Mouse (Mus musculus) layer of hippocampus, adult 9-11 months (tissue): ENCODE measurements at regions not wholly inside any gene's neighbourhood (a gene's known extent, or its start where the extent isn't known, plus 50 kb on each side); places are given as distances from the start of the nearest gene placed in this dataset.
"Not testable (repeated sequence)": the region's sequence is repeated elsewhere in the genome, so short reads cannot be mapped to it uniquely, and the experiment has no call there.

Experiments
- DNase-seq: peaks from one replicate; pipeline ENCODE4 v3.0.0; 2022

GRCm38 (mm10) chr3:18295921-18296320 is 347.7 kb downstream of the Cypt12 start:
- DNase-seq, result no peak

- DNase-seq, result no peak
These were observed 350.5 kb downstream of the Cypt12 start for GRCm38 (mm10) chr3:18298699-18299098.

GRCm38 (mm10) chr3:18299502-18299901 is 351.3 kb downstream of the Cypt12 start:
- no peak for DNase-seq

GRCm38 (mm10) chr3:18319433-18319832 is 371.2 kb downstream of the Cypt12 start:
- no peak for DNase-seq

GRCm38 (mm10) chr3:18333182-18333581 is 385.0 kb downstream of the Cypt12 start:
- DNase-seq, result no peak

GRCm38 (mm10) chr3:18339189-18339588 is 391.0 kb downstream of the Cypt12 start:
- no peak for DNase-seq

DNA sequence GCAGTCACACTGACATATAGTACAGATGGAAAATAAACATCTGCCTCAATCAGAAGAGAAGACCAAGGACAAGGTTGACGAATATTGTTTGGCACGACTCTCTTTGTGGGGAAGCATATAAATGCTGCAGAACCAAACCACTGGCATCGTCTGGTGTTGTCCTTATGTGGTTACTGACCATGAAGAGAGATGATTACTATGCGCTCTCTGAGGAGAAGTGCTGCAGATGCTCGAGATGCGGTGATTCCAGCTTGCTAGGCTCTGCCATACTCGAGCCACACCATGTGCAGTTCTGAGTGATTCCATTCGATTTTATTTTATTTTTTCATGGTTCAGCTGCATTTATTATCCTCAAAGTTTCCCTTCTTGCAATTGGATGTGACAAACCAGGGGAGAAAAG is 393.5 kb downstream of the Cypt12 start:
- DNase-seq, result no peak

GRCm38 (mm10) chr3:18378014-18379005 is 430.1 kb downstream of the Cypt12 start:
- DNase-seq, result no peak

DNA sequence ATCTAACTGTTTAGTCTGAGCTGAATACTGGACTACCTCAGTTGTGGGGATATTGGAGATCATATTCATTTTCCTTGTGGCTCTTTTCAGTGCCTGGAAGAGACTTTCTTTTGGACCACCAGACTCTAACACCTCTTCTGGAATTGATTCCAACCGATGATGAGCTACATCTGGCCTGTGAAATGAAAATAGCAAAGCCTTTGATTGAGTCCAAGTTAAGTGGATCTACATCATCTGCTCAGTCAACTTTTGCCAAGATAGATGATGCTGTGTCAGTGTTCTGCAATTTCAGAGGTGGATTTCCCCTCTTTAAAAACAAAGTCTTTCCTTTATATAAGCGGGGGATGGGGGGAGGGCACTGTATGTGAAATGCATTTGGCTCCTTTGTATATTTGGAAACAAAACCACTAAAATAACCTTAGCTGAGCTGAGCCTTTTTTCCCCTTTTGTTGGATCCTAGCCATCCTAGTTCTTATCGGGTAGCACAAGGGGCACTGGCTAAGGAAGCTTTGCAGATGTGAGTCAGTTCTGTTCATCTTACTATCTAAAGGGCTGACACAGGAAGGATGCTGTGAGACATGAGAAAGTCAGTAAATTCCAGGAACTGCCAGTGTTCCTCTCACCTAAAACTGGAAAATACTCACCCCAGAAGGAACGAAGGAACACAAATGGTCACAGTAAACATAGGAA is 473.8 kb downstream of the Cypt12 start:
- peak; percentile 46 for DNase-seq

DNA sequence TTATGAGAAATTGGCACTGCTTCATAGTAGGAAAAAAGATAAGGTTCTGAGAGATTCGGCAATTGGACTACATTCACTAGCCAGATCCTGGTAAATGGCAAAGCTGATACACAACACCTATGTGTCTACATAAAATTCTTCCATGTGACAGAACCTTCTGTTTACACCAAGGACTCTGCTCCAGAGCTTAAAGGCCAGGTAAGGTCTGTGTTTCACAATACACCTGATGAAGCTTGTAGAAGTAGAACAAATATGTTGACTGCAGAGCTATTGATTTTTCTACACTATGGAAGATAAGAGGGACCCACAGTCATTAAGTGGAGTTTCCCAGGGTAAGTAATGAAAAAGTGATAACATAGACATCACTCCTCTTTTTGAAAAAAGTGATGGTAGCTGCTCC is 480.7 kb downstream of the Cypt12 start:
- DNase-seq, result no peak

DNA sequence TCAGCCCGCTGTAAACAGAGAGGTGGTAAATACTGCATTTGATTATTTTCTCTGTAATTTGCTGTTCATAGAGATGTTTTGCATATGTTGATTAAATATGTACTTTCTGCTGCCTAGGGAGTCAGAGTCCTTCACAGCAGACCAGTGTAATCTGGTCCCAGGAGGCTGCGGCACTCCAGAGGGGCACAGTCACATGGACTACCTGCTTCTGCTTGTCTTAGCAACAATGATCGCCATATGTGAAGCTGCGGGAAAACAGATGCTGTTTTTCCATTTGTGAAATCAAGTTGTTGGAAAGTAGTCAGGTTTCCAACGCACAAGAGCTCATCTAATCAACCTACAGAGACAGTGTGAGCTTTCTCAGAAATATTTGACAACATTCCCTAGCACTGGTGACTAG is 490.6 kb downstream of the Cypt12 start:
- DNase-seq, result peak; percentile 46

DNA sequence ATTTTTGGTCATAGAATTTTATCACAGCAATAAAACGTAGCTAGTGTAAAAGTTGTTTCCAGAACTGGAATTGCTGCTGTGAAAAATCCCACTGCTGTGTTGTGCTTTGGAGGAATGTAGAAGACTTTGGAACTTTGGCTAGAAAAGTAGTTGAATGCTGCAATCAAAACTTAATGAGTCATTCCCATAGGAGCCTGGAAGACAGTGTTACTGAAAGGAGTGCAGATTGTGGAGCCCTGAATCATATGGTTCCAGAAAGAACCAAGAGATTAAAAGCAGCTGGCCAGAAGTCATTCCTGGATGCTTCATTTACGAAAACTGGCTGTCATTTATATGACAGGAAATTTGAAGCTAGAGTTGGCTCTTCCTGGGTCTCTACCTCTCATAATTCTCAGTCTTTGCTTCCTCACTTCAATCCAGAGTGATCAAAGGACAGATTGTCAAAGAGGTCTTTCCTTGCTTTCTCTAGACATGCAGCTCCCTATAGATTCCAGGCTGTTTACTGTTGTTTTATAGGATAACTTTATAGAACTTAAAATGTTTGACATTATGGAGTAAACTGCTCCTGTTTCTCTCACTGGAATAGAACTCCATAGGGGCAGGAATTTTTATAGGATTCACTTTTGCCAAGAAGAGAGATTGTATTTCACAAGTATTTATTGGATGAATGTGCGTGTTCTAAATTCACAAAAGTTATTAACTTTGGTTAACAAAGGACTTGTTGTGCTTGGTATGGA is 504.2 kb downstream of the Cypt12 start:
- no peak for DNase-seq

GRCm38 (mm10) chr3:18453220-18453985 is 505.2 kb downstream of the Cypt12 start:
- DNase-seq, result no peak

- no peak for DNase-seq
These were observed 505.7 kb downstream of the Cypt12 start for GRCm38 (mm10) chr3:18453986-18454291.

- DNase-seq, result not testable (repeated sequence)
These were observed 506.5 kb downstream of the Cypt12 start for GRCm38 (mm10) chr3:18454558-18455191.

GRCm38 (mm10) chr3:18456033-18456690 is 508.0 kb downstream of the Cypt12 start:
- DNase-seq, result peak; percentile 5

- DNase-seq, result no peak
These were observed 512.1 kb downstream of the Cypt12 start for GRCm38 (mm10) chr3:18460267-18460666.

DNA sequence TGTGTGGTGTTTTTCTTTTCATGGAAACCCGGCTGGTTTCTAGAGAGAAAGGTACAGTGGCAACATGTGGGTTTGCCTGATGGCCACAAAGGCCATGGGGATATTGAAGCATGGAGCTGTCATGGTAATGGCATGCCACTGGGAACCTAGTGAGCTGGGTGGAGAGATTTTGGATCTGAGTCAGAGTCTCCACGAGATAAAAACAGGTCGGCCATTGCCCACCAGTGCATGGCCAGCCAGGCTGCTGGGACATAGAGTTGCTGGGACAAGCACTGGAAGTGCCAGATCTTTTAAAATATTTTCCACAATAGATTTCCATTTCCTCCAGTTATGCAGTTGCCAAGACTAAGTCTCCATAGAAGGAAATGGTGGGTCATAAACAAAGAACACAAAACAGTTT is 523.6 kb downstream of the Cypt12 start:
- no peak for DNase-seq

DNA sequence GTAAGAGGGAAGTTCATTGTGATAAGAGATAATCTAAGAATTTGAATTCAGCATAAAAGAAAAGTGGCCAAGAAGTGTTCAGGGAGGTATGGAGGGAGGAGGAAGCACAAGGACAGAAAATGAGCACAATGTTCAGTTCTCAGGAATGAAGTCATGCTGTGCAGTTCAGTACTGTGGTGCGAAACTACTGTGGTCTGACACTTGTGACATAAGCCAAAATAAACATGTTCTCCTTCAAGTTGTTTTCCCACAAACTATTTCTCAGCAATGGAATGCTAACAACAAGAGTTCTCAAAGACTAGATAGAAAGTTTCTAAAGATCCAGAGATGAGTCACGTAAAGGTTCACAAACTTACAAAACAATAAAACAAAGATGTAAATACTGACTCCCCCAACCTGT is 531.3 kb downstream of the Cypt12 start:
- no peak for DNase-seq

DNA sequence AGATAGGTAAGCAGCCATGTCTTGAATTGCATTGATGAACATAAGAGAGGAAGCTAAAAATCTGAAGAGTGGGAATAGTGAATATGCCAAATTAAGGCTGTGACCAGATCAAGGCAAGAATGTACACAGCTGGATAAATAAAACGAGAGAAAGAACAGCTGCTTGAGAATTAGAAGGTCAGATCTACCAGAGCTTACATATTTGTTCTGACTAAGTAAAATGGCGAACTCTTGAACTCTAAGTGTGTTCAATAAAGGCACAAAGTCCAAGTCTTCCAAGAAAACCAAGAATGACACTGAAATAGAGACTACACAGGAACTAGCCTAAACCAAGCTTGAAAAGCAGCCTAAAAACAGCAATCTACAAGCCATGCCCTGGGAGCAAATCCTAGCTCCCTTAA is 533.8 kb downstream of the Cypt12 start:
- DNase-seq, result no peak

- DNase-seq, result no peak
These were observed 540.7 kb downstream of the Cypt12 start for GRCm38 (mm10) chr3:18488886-18489285.

DNA sequence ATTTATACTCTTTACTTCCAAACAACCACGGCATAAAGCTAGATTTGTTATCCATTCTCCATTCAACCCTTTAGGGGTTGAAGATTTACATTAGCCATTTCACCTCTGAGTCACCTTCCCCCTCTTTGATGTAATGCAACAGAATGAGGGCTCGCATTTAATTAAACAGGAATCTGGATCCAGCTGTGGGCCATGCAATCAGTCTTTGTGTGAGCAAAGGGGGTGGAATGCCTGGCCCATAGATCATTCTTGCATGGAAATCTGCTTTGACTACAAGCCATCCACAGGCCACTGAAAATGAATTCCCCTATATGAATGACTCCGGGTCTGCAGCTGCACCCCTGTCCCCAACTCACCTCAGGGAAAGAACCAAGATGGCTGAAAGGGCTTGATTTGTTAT is 574.4 kb downstream of the Cypt12 start:
- no peak for DNase-seq
